Mouse (Mus musculus): ENCODE measurements around the gene B3gntl1.
"Not testable (repeated sequence)": the region's sequence is repeated elsewhere in the genome, so short reads cannot be mapped to it uniquely, and the experiment has no call there.

Gene B3gntl1

GRCm38 (mm10) chr11:121685491-121686001 lies 12.6 kb upstream of the B3gntl1 start:
- DNase-seq (ENCODE audit: low spot score in 2 of 2) = no peak

DNA sequence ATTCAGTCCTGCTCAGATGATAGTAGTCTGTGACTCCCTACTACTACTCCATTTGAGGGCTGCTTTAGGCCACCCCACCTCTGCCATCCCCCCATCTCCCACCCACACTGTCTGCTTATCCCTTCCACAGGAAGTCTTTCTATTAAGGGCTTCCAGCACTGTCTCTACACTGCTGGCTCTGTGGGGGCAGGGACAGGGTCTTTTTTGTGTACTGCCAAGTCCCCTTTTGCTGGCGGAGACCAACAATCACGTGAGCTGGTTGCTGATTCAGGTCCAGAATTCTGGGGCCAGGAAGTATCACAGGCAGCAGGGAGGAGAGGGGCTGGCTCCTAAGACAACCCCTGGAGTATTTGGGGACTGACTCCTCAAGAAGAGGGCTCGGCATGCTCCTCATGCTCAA lies 10.3 kb upstream of the B3gntl1 start:
- no peak for DNase-seq (ENCODE audit: low spot score in 2 of 2)

- DNase-seq (ENCODE audit: low spot score in 2 of 2) = no peak
Measured at GRCm38 (mm10) chr11:121680750-121681149, 7.8 kb upstream of the B3gntl1 start.

DNA sequence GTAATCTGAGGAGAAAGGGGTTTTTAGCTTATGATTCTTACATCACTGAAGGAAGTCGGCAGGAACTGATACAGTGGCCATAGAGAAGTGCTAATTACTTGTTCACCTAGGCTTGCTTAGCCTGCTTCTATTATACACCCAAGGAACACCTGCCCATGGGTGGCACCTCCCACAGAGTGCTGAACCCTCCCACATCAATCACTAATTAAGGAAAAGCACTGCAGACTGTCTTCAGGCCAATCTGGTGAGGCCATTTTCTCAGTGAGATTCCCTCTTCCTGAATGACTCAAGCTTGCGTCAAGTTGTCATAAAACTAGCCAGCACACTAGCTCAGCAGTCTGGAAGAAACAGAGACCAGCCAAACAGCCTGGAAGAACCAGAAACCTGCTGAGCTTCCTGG lies 6.6 kb upstream of the B3gntl1 start:
- peak in 1 of 2 experiments; percentile 52 for DNase-seq (ENCODE audit: low spot score in 2 of 2)

DNA sequence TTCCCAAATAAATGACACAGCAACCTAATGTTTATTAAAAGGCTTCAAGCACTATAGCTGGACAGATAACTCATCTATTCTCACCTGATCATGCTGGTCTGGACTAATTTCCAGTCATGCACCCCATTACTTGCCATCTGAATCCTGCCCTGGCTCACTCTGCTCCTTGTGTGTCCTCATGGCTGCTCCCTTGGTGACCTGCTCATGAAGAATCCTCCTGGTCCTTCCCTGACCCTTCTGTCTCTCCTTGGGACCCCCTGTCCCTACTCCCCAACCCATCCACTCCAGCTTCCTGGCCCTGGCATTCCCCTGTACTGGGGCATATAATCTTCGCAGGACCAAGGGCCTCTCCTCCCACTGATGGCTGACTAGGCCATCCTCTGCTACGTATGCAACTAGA lies 3.9 kb upstream of the B3gntl1 start:
- no peak for DNase-seq (ENCODE audit: low spot score in 2 of 2)

DNA sequence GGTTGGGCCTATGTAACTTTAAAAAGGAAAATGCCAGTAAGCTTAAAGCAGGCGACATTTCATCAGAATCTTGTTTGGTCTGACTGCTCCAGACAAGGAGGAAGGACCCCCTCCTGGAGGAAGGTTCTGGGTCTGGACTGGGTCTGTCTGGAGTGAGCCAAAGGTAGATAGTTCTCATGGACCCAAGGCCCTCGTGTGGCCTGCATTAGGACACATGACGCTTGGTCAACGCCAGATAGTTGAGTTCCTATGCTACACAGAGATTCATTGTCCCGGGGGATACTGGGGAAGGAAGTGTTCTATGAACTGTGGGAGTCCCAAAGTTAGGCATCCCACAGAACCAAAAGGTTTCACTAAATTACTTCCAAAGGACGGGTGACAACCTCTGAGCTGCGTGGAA lies 676 bp upstream of the B3gntl1 start:
- no peak for DNase-seq (ENCODE audit: low spot score in 2 of 2)

- no peak for DNase-seq (ENCODE audit: low spot score in 2 of 2)
Measured at GRCm38 (mm10) chr11:121672312-121672989, 502 bp downstream of the B3gntl1 start.

DNA sequence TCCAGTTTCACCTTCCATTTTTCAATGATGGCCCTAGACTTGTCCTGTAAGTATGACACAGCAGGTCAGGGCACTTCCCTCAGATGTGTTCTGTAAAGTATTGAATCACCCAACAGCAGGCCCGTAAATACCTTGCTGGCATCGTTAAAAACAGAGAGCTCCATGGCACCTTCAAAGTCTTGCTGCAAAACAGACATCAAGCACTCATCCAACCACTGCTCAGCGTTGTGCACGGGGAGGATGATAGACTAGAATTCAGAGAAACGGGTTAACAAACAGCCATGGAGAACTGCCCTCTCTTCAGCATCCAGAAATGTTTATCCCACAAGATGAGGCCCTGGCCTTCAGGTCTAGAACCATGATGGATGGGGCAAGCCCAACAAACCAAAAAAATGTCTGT lies 2.0 kb downstream of the B3gntl1 start:
- no peak for DNase-seq (ENCODE audit: low spot score in 2 of 2)

DNA sequence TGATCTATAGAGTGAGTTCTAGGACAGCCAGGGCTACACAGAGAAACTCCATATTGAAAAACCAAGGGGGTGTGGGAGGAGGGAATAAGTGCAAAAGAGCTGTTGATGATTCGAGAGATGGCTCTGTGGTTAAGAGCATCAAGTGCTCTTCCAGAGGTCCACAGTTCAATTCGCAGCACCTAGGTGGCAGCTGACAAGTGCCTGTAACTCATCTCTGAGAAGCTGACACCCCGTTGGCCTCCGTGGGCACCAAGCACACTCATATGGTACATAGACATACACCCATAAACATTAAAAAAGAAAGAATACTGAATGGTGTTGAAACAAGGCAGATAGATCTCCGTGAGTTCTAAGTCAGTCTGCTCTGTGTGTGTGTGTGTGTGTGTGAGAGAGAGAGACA lies 4.2 kb downstream of the B3gntl1 start:
- no peak for DNase-seq (ENCODE audit: low spot score in 2 of 2)

DNA sequence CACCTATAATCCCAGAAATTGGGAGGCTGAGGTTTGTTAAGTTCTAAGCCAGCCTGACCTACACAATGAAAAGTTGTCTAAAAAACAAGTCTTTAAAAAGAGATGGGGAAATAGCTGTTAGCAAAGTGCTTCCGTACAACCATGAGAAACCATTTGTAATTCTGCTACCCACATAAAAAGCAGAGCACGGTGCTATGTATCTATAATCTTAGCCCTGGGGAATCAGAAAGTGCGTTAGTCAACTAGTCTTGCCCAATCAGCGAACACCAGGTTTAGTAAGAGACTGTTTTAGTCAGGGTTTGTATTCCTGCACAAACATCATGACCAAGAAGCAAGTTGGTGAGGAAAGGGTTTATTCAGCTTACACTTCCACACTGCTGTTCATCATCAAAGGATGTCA lies 5.4 kb downstream of the B3gntl1 start:
- DNase-seq (ENCODE audit: low spot score in 2 of 2) = no peak

DNA sequence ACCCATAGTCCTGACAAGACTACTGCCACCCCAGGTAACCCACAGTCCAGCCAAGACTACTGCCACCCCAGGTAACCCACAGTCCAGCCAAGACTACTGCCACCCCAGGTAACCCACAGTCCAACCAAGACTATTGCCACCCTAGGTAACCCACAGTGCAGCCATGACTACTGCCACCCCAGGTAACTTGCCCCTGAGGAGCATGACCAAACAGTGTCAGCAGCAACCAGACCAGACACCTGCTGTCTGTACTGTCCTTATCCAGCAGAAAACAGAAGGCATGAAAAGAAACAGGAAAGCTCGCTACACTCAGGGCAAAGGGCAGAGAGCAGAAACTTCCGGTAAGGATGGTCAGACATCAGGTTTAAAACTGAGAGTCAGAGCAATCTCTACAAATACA lies 11.8 kb downstream of the B3gntl1 start:
- DNase-seq (ENCODE audit: low spot score in 2 of 2) = no peak

- not testable (repeated sequence) for DNase-seq (ENCODE audit: low spot score in 2 of 2)
Measured at GRCm38 (mm10) chr11:121660604-121661003, 12.3 kb downstream of the B3gntl1 start.

DNA sequence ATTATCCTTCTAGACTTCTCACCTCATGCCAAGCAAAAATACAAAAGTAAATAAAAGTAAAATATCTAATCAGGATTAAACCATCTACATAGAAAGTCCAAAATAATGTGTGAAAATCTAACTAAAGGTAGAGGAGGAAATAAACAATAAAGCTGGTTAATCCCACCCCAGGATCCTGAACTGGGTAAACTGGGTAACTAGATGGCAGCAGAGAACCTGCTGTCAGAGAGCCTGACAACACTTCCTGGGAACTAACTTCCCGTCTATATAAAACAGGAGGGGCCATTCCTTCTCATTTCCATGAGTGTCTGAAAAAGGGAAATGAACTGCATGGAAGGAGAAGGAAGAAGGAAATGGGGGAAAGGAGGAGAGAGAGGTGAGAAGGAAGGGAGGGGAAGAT lies 14.8 kb downstream of the B3gntl1 start:
- DNase-seq (ENCODE audit: low spot score in 2 of 2) = no peak

DNA sequence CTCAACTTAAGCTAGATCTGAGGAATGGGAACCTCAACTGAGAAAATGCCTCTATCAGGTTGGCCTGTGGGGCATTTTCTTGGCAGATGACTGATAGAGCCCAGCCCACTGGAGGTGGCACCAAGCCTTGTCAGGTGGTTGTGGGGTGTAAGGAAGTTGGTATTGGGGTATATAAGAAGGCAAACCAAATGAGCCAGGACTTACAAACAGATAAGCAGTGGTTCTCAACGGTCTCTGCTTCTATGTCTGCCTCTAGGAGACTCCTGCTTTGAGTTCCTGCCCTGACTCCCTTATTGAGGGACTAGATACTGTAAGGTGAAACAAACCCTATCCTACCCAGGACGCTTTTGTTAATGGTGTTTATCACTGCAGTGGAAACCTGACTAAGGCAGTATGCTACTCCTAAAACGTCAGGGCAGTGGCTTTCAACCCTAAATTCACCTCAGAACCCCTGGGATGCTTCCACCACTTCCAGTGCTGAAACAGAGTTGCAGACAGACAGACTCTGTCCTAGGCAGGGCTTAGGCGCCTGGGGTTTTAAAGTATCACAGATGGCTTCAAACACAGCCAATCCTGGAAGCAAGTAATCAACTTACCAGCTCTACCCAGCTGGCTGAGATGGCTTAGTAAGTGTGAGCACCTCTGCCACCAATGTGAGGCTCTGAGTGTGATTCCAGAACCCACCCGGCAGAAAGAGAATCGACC lies 17.0 kb downstream of the B3gntl1 start:
- no peak for DNase-seq (ENCODE audit: low spot score in 2 of 2)

- DNase-seq (ENCODE audit: low spot score in 2 of 2) = no peak
Measured at GRCm38 (mm10) chr11:121655166-121655806, 17.7 kb downstream of the B3gntl1 start.

DNA sequence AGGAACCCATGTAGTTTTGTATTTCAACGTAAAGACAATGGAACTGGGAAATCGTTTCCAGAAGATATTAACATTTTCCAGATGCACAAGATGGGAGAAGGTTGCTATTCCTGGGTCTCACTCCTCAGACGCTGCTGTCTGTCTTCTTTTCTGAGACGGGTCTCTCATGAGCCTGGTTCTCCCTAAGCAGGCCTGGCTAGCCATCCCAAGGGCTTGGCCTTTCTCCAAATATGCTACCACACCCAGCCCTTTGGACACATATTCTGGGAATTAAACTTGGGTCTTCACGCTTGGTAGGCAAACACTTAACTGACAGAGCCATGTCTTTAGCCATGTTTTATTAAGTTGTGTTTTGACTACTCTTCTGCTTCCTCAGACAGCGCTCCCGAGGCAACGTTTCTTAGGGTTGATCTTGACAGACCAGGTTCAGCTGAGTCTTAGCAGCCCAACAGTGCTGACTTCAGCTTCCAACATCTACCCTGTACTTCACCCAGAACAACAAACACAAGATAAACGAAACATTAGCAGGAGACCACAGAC lies 18.5 kb downstream of the B3gntl1 start:
- DNase-seq (ENCODE audit: low spot score in 2 of 2) = no peak

DNA sequence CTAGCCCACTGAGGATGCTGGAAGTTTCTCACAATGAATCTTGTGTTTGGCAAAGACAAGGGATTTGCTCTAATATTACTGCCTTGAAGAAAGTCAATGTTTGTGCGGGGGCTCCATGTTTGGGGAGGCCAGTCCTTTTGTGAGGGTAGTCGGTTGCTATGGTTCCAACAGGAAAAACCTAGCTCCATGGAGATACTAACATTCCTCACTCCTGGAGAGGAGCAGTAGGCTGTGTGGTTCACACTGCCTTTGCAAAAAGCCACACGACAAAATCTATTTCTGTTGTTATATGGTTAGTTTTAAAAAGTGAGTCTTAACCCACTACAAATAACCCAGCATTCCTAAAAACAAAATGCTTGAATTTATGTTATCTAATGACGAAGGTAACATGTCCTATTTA lies 19.3 kb downstream of the B3gntl1 start:
- no peak for DNase-seq (ENCODE audit: low spot score in 2 of 2)

GRCm38 (mm10) chr11:121652547-121653305 lies 20.2 kb downstream of the B3gntl1 start:
- DNase-seq (ENCODE audit: low spot score in 2 of 2) = peak in 1 of 2 experiments; percentile 73

DNA sequence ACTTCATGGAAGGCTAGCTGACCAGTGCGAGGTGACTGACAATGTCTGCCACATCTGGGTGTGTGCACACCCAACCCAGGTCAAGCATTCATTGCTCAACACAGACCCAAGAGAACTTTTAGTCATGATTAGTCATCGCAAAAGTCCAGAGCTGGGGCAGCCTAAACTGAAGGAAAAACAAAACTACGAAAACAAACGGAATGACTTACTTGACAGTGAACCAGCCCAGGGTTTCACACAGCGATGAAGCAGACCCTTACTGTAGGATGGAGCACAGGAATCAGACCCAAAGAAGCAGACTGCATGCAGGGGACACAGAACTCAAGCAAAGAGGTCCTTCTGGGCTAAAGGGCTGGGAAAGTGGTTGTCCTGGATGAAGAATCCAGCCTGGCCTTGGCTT lies 21.0 kb downstream of the B3gntl1 start:
- no peak for DNase-seq (ENCODE audit: low spot score in 2 of 2)

DNA sequence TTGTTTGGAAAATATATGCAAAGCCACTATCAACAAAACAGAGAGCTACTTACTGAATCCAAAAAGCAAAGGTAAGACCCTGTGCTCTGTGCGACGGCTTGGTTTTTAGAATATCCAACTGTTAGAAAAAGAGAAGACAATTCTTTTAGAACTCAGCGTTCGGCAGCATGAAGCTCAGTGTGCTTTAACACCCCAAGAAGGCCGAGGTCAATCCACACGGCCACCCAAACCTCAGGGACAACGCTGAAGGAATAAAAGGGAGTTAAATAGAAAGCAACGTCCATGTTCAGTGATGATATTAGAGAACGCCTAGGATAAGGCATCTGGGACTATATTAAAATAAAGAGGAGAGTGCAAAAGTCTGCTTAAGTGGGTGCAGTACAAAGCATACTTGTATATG lies 21.4 kb downstream of the B3gntl1 start:
- no peak for DNase-seq (ENCODE audit: low spot score in 2 of 2)

- DNase-seq (ENCODE audit: low spot score in 2 of 2) = no peak
Measured at GRCm38 (mm10) chr11:121650668-121651067, 22.3 kb downstream of the B3gntl1 start.

- peak in 1 of 2 experiments; percentile 45 for DNase-seq (ENCODE audit: low spot score in 2 of 2)
Measured at GRCm38 (mm10) chr11:121649900-121650299, 23.1 kb downstream of the B3gntl1 start.
